Mouse (Mus musculus): ENCODE measurements around the gene Trap1a. TPM values are rescaled to one million over a fixed set of nuclear protein-coding genes. Genes with fewer than 3 reads are reported as not detected.

Gene Trap1a
- not detected for polyA plus RNA-seq (2017; shearing (Covaris generic))

DNA sequence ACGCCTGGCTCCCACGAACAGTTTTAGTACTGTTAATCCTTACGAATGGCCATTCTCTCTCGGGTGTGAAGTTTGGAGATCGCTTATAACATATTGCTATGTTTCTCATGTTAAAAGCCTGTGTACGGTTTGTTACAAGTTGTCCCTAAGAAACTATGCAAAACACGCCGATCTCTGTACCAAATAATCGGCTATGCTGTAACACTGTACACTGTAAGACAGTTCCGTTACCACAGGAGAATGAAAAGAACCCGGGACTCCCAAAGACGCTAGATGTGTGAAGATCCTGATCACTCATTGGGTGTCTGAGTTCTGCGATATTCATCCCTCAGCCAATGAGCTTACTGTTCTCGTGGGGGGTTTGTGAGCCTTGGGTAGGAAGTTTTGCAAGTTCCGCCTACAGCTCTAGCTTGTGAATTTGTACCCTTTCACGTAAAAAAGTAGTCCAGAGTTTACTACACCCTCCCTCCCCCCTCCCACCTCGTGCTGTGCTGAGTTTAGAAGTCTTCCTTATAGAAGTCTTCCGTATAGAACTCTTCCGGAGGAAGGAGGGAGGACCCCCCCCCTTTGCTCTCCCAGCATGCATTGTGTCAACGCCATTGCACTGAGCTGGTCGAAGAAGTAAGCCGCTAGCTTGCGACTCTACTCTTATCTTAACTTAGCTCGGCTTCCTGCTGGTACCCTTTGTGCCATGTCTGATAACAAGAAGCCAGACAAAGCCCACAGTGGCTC, at the start of gene Trap1a:
Trap1a (plus strand) TSS at position 421 of the 732 bp plus-strand sequence.

Other genes with a start within 250 kb of the Trap1a start
- not detected for gene Serpina7, start 248.4 kb upstream of the Trap1a start, polyA plus RNA-seq (2017; shearing (Covaris generic))
- gene 4930513O06Rik, start 247.4 kb upstream of the Trap1a start, polyA plus RNA-seq (2017; shearing (Covaris generic)): not detected
- not detected for gene 4933428M09Rik, start 154.5 kb upstream of the Trap1a start, polyA plus RNA-seq (2017; shearing (Covaris generic))
- not detected for gene Mum1l1, start 123.6 kb upstream of the Trap1a start, polyA plus RNA-seq (2017; shearing (Covaris generic))
- 0.40 TPM for gene D330045A20Rik, start 146.7 kb downstream of the Trap1a start, polyA plus RNA-seq (2017; shearing (Covaris generic))
- gene Rnf128, start 229.6 kb downstream of the Trap1a start, polyA plus RNA-seq (2017; shearing (Covaris generic)): 19.0 TPM